Mouse (Mus musculus): ENCODE results near the gene Mink1. TPM values are rescaled to one million over a fixed set of nuclear protein-coding genes. Genes with fewer than 3 reads are reported as not detected.

Mink1 gene
- polyA plus RNA-seq, 1 experiment from 2014 or later: 17.9 TPM

DNA sequence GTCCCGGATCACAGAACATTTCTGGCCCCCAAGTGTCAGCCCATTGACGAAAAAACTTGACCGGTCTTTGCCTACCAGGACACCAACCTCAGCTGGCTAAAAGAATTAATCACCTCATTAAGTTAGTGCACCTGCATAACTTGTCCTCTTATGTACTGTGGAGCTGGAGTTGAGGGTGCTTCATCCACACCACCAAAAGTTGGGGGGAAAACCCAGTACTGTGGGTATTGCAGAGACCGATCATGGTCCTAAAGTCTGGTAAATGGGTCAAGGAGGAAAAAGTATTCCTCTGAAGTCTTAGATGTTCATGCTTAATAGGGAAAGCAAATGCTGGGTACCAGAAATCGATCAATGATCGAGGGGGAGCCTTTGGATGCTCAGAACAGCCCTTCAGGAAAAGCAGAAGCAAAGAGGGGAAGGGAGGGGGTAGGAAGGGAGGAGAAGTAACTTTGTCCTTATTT, 90.2 kb downstream of the Mink1 start:
- Histone ChIP-seq H3K4me3 (peak overlapping the region; percentile 99), H3K27me3 (replicated peaks) (0 out of 2 replicates have a peak, but pooled peaks cover 2% of the 10 kb centered on the region), H3K4me1 (peaks cover 52% of the 10 kb centered on the region), H3K9me3 (no peaks in the 10 kb centered on the region), H3K9ac (peak overlapping the region; percentile 99; the same call in 1 of the 2 replicates), H3K36me3 (replicated peaks) (peaks cover 31% of the 10 kb centered on the region), H3K4me2 (peak overlapping the region; percentile 93), H3K27ac (peak overlapping the region; percentile 97)
- WGBS: 60% methylated on average over 6 of the region's 6 CpGs
- no peak for ATAC-seq (replicated peaks)

DNA sequence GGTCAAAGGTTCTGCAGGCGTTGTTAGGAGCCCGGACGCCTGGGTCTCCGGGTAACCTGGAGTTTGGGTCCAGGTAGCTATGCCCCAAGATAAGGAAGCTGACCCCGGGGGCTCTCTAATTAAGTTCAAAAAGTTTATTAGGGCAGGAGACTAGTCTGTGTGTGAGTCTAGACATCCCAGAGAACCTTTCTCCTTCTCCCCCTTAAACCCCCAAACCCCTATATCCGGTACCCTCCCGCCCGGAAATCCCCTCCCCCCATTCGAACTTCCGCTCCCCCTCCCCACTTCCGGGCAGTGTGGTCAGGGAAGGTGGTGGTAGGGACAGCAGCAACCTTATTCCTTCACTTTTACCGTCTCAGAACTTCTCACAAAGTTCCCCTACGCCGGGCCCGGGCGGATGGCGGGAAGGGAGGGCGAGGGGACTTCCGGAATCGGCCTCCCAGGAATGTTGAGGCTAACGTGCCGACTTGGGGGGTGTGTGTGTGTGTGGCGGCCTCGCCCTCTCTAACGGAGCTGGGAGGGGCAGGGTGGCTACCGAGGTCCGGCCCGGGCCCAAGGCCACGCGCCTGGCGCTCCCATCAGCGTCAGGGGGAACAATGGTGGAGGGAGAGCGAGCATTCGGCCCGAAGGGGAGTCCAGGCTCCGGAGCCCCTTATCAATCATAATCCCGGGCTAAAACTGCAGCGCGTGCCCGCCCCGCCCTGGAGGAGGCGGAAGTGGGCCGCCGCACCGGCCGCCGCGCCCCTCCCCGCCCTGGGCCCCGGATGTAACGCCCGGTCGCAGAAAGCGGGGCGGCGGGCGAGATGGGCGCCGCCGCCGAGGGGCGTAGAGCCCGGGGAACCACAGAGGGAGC, 90.9 kb downstream of the Mink1 start:
- Histone ChIP-seq H3K9ac (peak overlapping the region; percentile 99), H3K9me3 (no peaks in the 10 kb centered on the region), H3K27ac (peak overlapping the region; percentile 97), H3K36me3 (replicated peaks) (peaks cover 31% of the 10 kb centered on the region), H3K27me3 (replicated peaks) (0 out of 2 replicates have a peak, but pooled peaks cover 2% of the 10 kb centered on the region), H3K4me1 (peaks cover 45% of the 10 kb centered on the region), H3K4me3 (peak overlapping the region; percentile 99), H3K4me2 (peak overlapping the region; percentile 93)
- WGBS: under 1% methylated on average over 62 of the region's 63 CpGs
- ATAC-seq (replicated peaks): peak; percentile 61

DNA sequence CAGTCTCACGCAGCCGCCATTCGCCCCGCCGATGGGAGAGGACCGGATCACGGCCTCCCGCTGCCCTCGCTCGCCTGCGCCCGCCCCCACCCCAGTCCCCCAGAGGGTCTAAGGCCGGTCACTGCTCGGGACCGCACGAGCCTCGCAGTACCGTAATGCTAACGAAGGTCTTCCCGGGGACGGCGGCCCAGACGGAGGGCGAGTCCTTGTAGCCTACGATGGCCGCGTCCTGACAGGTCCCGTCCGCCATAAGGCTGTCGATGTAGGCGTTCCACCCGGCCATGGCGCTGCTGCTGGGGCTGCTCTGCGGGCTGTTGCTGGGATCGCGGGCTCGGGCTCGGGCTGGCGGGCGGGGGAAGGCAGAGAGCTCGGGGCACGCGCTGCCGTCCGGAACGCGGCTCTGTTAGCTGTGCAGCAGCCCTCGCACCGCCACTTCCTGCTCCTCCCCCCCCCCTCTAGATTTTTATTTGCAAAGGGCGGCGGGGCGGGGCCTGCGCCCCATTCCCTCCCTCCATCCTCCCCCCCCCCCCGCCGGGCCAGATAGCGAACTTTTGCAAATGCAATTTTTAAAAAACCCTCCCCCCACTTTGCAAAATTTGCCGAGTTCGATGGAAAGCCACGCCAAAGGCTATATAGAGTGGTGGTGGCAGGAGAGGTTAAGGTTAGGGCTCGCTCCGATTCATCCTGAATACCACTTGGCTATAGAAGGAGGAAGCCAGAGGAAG, 91.7 kb downstream of the Mink1 start, which contains the start of gene Pfn1:
Gene Pfn1 (minus strand): TSS at position 447 of the 725 bp plus-strand sequence.
- WGBS: under 1% methylated on average over 61 of the region's 61 CpGs
- Histone ChIP-seq H3K9ac (peak within 1 kb of the TSS; percentile 99), H3K36me3 (replicated peaks) (peaks cover 26% of the 10 kb centered on the region), H3K27ac (peak within 1 kb of the TSS; percentile 97), H3K9me3 (no peaks in the 10 kb centered on the region), H3K4me3 (peak within 1 kb of the TSS; percentile 99), H3K27me3 (replicated peaks) (0 out of 2 replicates have a peak, but pooled peaks cover 2% of the 10 kb centered on the region), H3K4me1 (peaks cover 38% of the 10 kb centered on the region), H3K4me2 (peak within 1 kb of the TSS; percentile 93)
- peak; percentile 61 for ATAC-seq (replicated peaks)

DNA sequence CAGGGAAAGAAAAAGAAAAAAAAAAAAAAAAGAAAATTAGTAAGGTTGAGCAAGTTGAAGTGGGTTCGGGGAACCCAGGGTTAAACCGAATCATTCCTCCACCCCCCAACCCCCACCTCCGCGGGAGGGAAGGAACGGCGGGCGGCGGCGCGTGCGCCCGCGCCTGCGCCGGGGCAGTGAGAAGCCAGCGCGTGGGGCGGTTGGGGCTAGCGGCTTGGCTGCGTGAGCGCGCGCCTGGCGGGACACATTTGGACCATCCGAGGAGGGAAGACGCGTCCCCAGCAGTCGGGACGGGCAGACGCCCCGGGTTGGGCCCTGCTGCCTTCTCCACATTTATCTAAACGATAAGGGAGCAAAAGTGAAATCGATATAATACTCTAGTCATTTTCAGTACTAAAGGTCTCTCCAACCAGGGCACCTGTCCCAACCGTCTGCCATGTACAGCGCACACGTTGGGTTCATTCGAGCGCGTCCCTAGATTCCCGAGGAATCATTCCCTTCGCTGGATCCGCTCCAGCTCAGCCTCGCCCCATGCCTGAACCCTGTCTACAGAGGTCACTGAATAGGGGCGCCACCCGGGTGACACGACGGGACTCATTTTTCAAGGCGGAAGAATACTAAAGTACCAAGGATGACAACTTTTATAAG, 92.4 kb downstream of the Mink1 start:
- peaks cover 38% of the 10 kb centered on the region for H3K4me1 ChIP-seq
- ATAC-seq (replicated peaks): peak; percentile 63
- H3K9ac ChIP-seq: peak overlapping the region; percentile 99
- H3K27ac ChIP-seq: peak overlapping the region; percentile 97
- H3K4me3 ChIP-seq: peak overlapping the region; percentile 99
- peak overlapping the region; percentile 93 for H3K4me2 ChIP-seq
- no peaks in the 10 kb centered on the region for H3K9me3 ChIP-seq
- WGBS: under 1% methylated on average over 48 of the region's 48 CpGs
- peaks cover 19% of the 10 kb centered on the region for H3K36me3 ChIP-seq (replicated peaks)
- 0 out of 2 replicates have a peak, but pooled peaks cover 2% of the 10 kb centered on the region for H3K27me3 ChIP-seq (replicated peaks)

DNA sequence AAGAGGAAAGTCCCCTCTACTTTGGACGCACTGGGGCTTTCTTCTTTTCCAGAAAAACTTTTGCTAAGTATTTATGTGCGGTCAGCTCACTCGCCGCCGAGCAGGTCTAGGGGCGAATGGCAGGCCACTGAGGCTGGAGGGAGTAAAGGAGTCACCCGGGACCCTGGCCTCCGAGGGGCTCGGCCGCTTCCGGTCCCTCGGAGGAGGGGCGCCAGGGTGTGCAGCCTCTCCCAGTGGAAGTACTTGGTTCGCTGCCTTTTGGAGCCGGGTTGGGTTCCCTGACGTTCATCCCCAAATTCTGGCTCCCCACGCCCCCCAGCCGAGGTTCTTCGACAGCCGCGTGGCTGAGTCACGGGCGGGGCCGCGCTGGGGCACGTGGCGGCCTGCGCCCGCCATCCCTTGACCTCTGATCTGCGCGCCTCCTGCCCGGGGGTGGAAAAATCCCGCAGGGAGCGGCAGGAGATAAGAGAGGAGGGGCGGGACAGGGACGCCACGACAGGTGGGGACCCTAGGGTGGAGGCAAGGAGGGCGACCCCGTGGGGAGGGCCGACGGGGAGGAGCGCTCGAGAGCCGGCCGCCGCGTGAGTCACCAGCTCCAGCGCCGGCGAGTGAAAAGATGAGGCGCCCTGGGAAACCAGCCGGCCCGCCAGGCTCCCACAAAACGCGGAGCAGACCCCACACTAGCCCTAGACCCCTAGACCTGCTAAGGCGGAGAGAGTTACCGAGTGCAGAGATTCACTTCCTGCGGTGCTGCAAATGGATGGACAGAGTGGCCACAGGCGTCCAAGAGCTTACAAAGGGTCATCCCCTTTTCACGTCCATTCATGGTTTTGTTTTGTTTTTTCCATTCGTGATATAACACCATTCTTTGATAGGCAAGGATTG, 93.1 kb downstream of the Mink1 start:
- Histone ChIP-seq H3K27ac (peak overlapping the region; percentile 97), H3K4me2 (peak overlapping the region; percentile 93), H3K9ac (peak overlapping the region; percentile 99), H3K4me1 (peaks cover 36% of the 10 kb centered on the region), H3K27me3 (replicated peaks) (0 out of 2 replicates have a peak, but pooled peaks cover 2% of the 10 kb centered on the region), H3K4me3 (peak overlapping the region; percentile 99), H3K36me3 (replicated peaks) (peaks cover 13% of the 10 kb centered on the region), H3K9me3 (no peaks in the 10 kb centered on the region)
- WGBS: 1% methylated on average over 59 of the region's 61 CpGs
- no peak; the same call in 1 of the 2 replicates for ATAC-seq (replicated peaks)

DNA sequence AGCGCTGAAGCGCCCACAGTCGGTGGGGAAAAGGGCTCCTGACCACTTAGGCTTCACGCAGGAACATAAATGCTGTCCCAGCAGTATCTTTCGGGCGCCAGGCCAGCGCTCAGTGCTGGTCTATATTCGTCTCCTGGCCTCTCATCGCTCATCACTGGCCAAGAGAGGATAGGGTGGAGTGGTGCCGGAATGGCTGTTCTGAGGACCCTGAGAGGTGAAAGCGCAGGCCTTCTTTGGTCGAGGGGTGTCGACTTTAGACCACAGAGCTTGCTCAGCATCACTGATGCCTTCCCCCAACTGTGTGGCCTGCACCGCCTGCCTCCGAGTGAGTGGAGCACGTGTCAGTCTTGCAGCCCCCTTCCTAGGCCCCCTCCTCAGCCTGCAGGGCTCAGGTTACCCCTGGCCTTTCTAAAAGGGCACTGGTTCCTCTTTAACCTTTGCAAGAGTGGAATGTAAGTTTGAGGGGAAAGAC, 93.8 kb downstream of the Mink1 start:
- ATAC-seq (replicated peaks): no peak
- H3K27ac ChIP-seq: peak overlapping the region; percentile 97; the same call in 1 of the 2 replicates
- WGBS: 5% methylated on average over 16 of the region's 16 CpGs
- peak overlapping the region; percentile 93 for H3K4me2 ChIP-seq
- H3K27me3 ChIP-seq (replicated peaks): 0 out of 2 replicates have a peak, but pooled peaks cover 2% of the 10 kb centered on the region
- peak overlapping the region; percentile 45 for H3K9ac ChIP-seq
- H3K9me3 ChIP-seq: no peaks in the 10 kb centered on the region
- H3K4me1 ChIP-seq: peaks cover 33% of the 10 kb centered on the region
- H3K36me3 ChIP-seq (replicated peaks): peaks cover 8% of the 10 kb centered on the region; the same call in 1 of the 2 replicates
- H3K4me3 ChIP-seq: peak overlapping the region; percentile 99

DNA sequence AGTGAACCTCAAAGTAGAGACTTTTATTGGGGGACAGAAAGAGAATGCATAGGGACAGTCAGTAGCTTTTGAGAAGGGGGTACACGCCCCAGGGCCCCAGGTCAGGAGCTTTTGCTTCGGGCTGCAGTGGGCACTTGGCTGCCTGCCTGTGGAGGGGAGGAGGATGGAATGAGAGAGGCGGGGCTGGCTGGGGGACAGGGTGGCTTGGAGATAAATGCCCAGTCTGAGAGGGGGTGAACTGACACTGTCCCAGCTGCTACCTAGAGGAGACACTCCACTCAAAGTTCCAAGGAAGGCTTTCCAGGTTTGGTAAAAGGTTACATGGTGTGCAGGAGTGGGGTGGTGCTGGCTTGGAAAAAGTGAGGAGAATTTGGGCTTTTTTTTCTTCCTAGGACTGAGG, 94.3 kb downstream of the Mink1 start, which contains the start of gene Eno3:
Gene Eno3 (plus strand): TSS at position 239 of the 400 bp plus-strand sequence.
- peaks cover 30% of the 10 kb centered on the region for H3K4me1 ChIP-seq
- H3K4me2 ChIP-seq: peak within 1 kb of the TSS; percentile 93
- no peaks in the 10 kb centered on the region for H3K9me3 ChIP-seq
- H3K36me3 ChIP-seq (replicated peaks): peaks cover 7% of the 10 kb centered on the region; the same call in 1 of the 2 replicates
- H3K27me3 ChIP-seq (replicated peaks): 0 out of 2 replicates have a peak, but pooled peaks cover 2% of the 10 kb centered on the region
- WGBS: 19% methylated on average over 3 of the region's 3 CpGs
- peak within 1 kb of the TSS; percentile 45 for H3K9ac ChIP-seq
- peak within 1 kb of the TSS; percentile 97 for H3K27ac ChIP-seq
- no peak for ATAC-seq (replicated peaks)
- H3K4me3 ChIP-seq: peak within 1 kb of the TSS; percentile 99

DNA sequence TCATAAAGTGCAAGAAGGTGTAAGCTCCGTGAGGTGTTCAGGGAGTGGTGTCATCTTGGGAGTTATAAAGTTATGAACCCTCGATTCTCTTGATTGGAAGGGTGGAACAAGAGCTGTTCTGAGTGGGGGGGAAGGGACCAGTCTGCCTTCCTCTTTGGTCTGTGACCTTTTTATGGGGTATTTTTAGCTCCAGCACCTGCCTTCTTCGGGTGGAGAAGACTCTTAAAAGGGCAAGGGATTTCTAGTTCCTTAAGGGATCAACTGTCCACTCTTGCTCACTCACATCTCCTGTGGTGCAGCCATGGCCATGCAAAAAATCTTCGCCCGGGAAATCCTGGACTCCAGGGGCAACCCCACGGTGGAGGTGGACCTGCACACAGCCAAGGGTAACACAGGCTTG, 94.9 kb downstream of the Mink1 start:
- no peak overlapping the region for H3K4me3 ChIP-seq
- H3K27ac ChIP-seq: no peak overlapping the region
- WGBS: 53% methylated on average over 6 of the region's 6 CpGs
- H3K27me3 ChIP-seq (replicated peaks): 0 out of 2 replicates have a peak, but pooled peaks cover 2% of the 10 kb centered on the region
- H3K36me3 ChIP-seq (replicated peaks): peaks cover 6% of the 10 kb centered on the region; the same call in 1 of the 2 replicates
- peaks cover 24% of the 10 kb centered on the region for H3K4me1 ChIP-seq
- ATAC-seq (replicated peaks): no peak
- H3K9me3 ChIP-seq: no peaks in the 10 kb centered on the region
- no peak overlapping the region for H3K9ac ChIP-seq
- no peak overlapping the region for H3K4me2 ChIP-seq

DNA sequence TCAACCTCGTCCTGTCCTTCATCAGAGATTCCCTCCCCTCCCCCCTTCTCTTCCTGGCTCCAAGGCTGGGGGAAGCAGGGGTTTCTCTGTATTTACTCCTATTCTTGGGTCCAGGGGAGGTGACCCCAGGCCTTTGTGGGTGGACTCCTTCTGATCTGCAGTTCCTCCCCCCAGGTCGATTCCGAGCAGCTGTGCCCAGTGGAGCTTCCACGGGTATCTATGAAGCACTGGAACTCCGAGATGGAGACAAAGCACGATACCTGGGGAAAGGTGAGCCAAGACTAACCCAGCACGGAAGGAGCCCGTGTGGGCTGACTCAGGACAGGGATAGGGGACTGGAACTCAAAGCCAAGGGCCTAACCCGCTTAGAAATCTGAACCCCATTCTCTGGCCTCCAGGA, 95.3 kb downstream of the Mink1 start:
- peaks cover 9% of the 10 kb centered on the region; the same call in 1 of the 2 replicates for H3K36me3 ChIP-seq (replicated peaks)
- no peak for ATAC-seq (replicated peaks)
- WGBS: 66% methylated on average over 9 of the region's 9 CpGs
- H3K9me3 ChIP-seq: no peaks in the 10 kb centered on the region
- H3K4me3 ChIP-seq: no peak overlapping the region
- H3K4me2 ChIP-seq: no peak overlapping the region
- H3K27me3 ChIP-seq (replicated peaks): 0 out of 2 replicates have a peak, but pooled peaks cover 2% of the 10 kb centered on the region
- H3K9ac ChIP-seq: no peak overlapping the region
- H3K27ac ChIP-seq: no peak overlapping the region
- peaks cover 20% of the 10 kb centered on the region for H3K4me1 ChIP-seq

DNA sequence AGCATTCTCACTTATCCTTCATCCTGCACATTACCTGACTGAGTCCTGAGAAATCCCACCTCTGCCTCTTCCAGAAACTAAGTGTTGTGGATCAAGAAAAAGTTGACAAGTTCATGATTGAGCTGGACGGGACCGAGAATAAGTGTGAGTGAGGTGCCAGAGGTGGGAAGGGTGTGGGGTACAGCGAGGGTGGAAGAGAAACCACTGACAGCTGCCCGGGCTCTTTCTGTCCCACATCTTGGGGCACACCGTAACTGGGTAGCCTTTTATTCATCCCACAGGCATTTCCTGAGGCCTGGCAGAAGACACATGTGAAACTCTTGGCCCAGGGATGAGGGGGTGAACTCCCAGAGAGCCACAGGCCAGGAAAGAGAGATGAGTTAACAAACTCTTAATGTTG, 95.8 kb downstream of the Mink1 start:
- Histone ChIP-seq H3K4me1 (peaks cover 17% of the 10 kb centered on the region), H3K4me3 (no peak overlapping the region), H3K27me3 (replicated peaks) (0 out of 2 replicates have a peak, but pooled peaks cover 2% of the 10 kb centered on the region), H3K9ac (no peak overlapping the region), H3K27ac (no peak overlapping the region), H3K4me2 (no peak overlapping the region), H3K36me3 (replicated peaks) (peaks cover 13% of the 10 kb centered on the region; the same call in 1 of the 2 replicates), H3K9me3 (no peaks in the 10 kb centered on the region)
- WGBS: 92% methylated on average over 5 of the region's 5 CpGs
- ATAC-seq (replicated peaks): no peak
